Mouse (Mus musculus) 3T3-L1 (cell line): ENCODE measurements around the gene Dpm1.

Source experiments
- DNase-seq: peaks from one replicate; pipeline ENCODE4 v3.0.0-alpha.2; 2015; ENCODE audit warnings: low read depth, low spot score

Gene Dpm1

DNA sequence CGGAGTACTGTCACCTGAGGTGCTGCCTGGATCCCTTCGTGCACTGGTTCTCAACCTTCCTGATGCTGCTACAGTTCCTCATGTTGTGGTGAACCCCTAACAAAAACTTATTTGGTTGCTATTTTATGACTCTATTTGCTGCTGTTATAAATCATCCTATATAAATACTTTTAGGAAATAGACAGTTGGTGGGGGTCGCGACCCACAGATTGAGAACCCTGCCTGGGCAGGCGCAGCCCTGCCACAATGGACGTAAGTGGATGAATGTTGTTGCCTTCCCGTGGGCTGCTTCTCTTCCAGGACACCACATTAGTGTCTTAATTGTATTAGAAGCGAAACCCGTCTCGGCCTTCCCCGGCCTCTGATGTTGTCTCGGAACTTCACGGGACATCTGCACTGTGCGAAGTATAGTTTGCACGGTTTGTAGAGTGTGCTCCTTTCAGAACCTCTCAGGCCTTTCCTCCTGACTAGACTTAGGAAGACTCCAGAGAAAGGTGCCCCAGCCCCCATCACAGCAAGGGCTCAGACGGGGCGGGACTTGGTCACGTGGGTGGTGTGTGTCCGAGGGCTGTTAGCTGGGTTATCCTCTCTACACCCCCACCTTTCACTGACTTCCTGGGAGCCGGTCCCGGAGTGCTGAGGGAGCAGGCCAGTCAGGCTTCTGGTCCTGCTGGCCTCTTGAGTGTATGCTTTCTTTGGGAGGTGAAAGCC is 63.5 kb downstream of the Dpm1 start:
- DNase-seq, result no peak

DNA sequence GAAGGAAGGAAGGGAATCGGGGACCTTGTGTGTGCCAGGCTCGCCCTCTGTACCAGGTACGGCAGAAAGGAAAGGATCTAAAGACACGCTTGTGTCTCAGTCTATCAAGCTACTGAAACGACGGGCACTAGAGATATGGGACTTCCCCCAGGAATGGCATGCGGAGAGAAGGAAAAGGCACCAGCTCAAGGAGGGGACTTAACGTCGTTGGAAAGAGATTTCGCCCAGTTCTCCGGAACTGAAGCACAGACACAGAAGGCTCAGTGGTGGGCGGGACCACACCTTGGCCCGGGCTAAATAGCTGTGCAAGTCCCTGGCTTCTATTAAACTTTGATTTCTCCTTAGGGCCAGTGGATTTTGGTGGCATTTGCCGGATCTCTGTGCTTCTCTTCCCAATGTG is 68.4 kb downstream of the Dpm1 start:
- DNase-seq, result no peak

GRCm38 (mm10) chr2:168161514-168161971 is 68.8 kb downstream of the Dpm1 start:
- no peak for DNase-seq

GRCm38 (mm10) chr2:168160370-168160930 is 69.9 kb downstream of the Dpm1 start:
- DNase-seq, result no peak
